Mouse (Mus musculus) forebrain, embryonic 12.5 days (tissue): ENCODE measurements at regions not wholly inside any gene's neighbourhood (a gene's known extent, or its start where the extent isn't known, plus 50 kb on each side); places are given as distances from the start of the nearest gene placed in this dataset.

Experiments used
- ATAC-seq: fragments of 200-750 bp; cut with Nextera tagmentation; 2 replicates; pipeline ENCODE4 v1.8.0; 2017; ENCODE audit warnings: moderate TSS enrichment; ENCODE audit not compliant: low FRiP score
- H3K27ac ChIP-seq: fragments of 300-500 bp; sonication (generic); 2 replicates; pipeline ENCODE4 v1.5.1; 2016; ENCODE audit warnings: mild to moderate bottlenecking
- H3K27me3 ChIP-seq: fragments of 300-500 bp; sonication (generic); 2 replicates; pipeline ENCODE4 v1.6.1; 2016; ENCODE audit warnings: mild to moderate bottlenecking
- H3K36me3 ChIP-seq: fragments of 300-500 bp; sonication (generic); replicated peaks from 2 replicates; pipeline ENCODE4 v1.6.1; 2016; ENCODE audit warnings: mild to moderate bottlenecking
- H3K4me1 ChIP-seq: fragments of 300-500 bp; sonication (generic); 2 replicates; pipeline ENCODE4 v1.6.1; 2016
- H3K4me2 ChIP-seq: fragments of 300-500 bp; sonication (generic); 2 replicates; pipeline ENCODE4 v1.6.1; 2016; ENCODE audit warnings: mild to moderate bottlenecking, moderate library complexity
- H3K4me3 ChIP-seq: fragments of 300-500 bp; sonication (generic); replicated peaks from 2 replicates; pipeline ENCODE4 v1.5.1; 2016; ENCODE audit warnings: mild to moderate bottlenecking
- H3K9ac ChIP-seq: fragments of 300-500 bp; sonication (generic); 2 replicates; pipeline ENCODE4 v1.6.1; 2016; ENCODE audit warnings: mild to moderate bottlenecking
- H3K9me3 ChIP-seq: fragments of 300-500 bp; sonication (generic); 2 replicates; pipeline ENCODE4 v1.6.1; 2016
- WGBS: fragments of 180-500 bp; shearing (Covaris S2); methylation state at CpG from one replicate; pipeline ENCODE4 v1.1.7; 2016; 5-methylcytosine and 5-hydroxymethylcytosine counted together

DNA sequence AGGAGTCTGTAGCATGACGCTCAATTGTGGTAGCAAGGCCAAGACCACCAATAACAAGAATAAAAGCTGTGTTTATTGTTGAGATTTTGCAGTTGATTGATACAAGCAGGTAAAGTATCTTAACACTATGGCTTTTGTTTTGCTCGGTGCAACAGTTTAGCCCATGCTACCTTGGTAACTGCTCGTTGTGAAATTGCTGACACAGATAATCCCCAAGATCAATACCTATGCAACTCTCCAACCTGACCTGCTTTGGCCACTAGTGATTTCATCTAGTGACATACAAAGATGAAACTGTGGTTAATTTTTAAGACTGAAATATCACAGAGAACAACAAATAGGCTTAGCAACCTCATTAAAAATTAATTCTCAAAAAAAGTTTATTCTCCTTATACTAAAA lies 85.2 kb upstream of the Kynu start:
- no peak overlapping the region for H3K27ac ChIP-seq
- 84% methylated on average over 3 of the region's 3 CpGs for WGBS
- H3K36me3 ChIP-seq = no peaks in the 10 kb centered on the region
- no peak overlapping the region for H3K4me3 ChIP-seq
- no peak overlapping the region for H3K9ac ChIP-seq
- no peaks in the 10 kb centered on the region for H3K9me3 ChIP-seq
- no peaks in the 10 kb centered on the region for H3K4me1 ChIP-seq
- H3K27me3 ChIP-seq = no peaks in the 10 kb centered on the region
- H3K4me2 ChIP-seq = no peak overlapping the region
- ATAC-seq = no peak

DNA sequence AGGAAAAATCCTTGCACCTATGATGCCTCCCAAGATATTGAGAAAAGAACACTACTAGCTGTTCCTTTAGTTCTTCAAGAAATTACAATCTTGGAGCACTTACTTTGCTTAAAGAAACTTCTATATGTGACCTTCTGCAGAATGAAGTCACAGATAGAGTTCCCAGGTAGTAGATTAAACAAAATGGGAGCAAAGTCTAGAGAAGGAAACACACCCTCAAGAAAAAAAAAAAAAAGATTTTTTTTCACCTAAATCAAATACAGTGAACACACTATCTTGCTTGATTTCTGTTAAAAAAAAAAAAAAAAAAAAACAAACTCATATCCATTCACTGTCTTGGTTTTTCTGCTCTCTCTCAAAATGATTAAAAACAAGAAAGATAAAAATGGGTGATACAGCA lies 76.6 kb upstream of the Kynu start:
- no peaks in the 10 kb centered on the region for H3K36me3 ChIP-seq
- no peaks in the 10 kb centered on the region for H3K9me3 ChIP-seq
- H3K27ac ChIP-seq = no peak overlapping the region
- no peaks in the 10 kb centered on the region for H3K4me1 ChIP-seq
- no peak for ATAC-seq
- H3K27me3 ChIP-seq = no peaks in the 10 kb centered on the region
- no peak overlapping the region for H3K4me2 ChIP-seq
- no peak overlapping the region for H3K9ac ChIP-seq
- H3K4me3 ChIP-seq = no peak overlapping the region

DNA sequence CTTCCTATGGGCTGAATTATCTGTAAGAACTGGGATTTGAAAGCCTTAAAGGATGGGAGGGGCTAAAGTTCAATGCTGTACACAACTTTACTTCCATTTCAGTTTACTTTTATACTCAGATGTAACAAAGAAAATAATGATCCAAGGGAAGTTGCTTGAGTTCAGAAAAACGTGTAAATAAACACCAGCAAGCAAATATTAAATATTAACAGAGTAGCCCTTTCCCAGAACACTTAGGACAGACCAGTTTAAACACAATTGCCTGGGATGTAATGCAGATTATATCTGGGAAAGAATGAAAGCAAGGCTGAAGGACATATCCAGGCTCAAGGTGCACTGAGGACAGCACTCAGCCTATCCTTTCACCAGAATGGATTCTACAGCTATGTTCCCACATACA lies 75.3 kb upstream of the Kynu start:
- H3K4me1 ChIP-seq = no peaks in the 10 kb centered on the region
- 50% methylated on average over 1 of the region's 1 CpGs for WGBS
- no peak overlapping the region for H3K9ac ChIP-seq
- no peaks in the 10 kb centered on the region for H3K27me3 ChIP-seq
- H3K4me3 ChIP-seq = no peak overlapping the region
- no peaks in the 10 kb centered on the region for H3K36me3 ChIP-seq
- no peaks in the 10 kb centered on the region for H3K9me3 ChIP-seq
- no peak overlapping the region for H3K4me2 ChIP-seq
- H3K27ac ChIP-seq = no peak overlapping the region
- ATAC-seq = no peak
